Mouse (Mus musculus): ENCODE results near the gene Nppa. TPM values are rescaled to one million over a fixed set of nuclear protein-coding genes. Genes with fewer than 3 reads are reported as not detected.
"Not testable (repeated sequence)": the region's sequence is repeated elsewhere in the genome, so short reads cannot be mapped to it uniquely, and the experiment has no call there.

Nppa gene
- total RNA-seq, 2 experiments from 2014 or later, result 0.43 TPM; not detected in 1

- DNase-seq (ENCODE audit: low spot score in 2 of 2), result no peak
Measured at GRCm38 (mm10) chr4:148009641-148010040, 9.1 kb downstream of the Nppa start.

- no peak for DNase-seq (ENCODE audit: low spot score in 2 of 2)
Measured at GRCm38 (mm10) chr4:148011332-148011731, 10.8 kb downstream of the Nppa start.

GRCm38 (mm10) chr4:148012216-148012615, 11.7 kb downstream of the Nppa start:
- no peak for DNase-seq (ENCODE audit: low spot score in 2 of 2)

GRCm38 (mm10) chr4:148015418-148015817, 14.9 kb downstream of the Nppa start:
- peak; percentile 31 to 38 for DNase-seq (ENCODE audit: low spot score in 2 of 2)

GRCm38 (mm10) chr4:148016981-148017380, 16.5 kb downstream of the Nppa start:
- DNase-seq (ENCODE audit: low spot score in 2 of 2), result no peak

- DNase-seq (ENCODE audit: low spot score in 2 of 2), result no peak
Measured at GRCm38 (mm10) chr4:148018410-148018809, 17.9 kb downstream of the Nppa start.

- no peak for DNase-seq (ENCODE audit: low spot score in 2 of 2)
Measured at GRCm38 (mm10) chr4:148024003-148024402, 23.5 kb downstream of the Nppa start.

- no peak for DNase-seq (ENCODE audit: low spot score in 2 of 2)
Measured at GRCm38 (mm10) chr4:148029297-148029696, 28.8 kb downstream of the Nppa start.

GRCm38 (mm10) chr4:148030506-148030905, 30.0 kb downstream of the Nppa start:
- DNase-seq (ENCODE audit: low spot score in 2 of 2), result no peak

GRCm38 (mm10) chr4:148033858-148034410, 33.4 kb downstream of the Nppa start:
- DNase-seq (ENCODE audit: low spot score in 2 of 2), result no peak

GRCm38 (mm10) chr4:148035440-148035839, 34.9 kb downstream of the Nppa start:
- DNase-seq (ENCODE audit: low spot score in 2 of 2), result no peak

- DNase-seq (ENCODE audit: low spot score in 2 of 2), result no peak
Measured at GRCm38 (mm10) chr4:148038079-148038599, 37.6 kb downstream of the Nppa start.

GRCm38 (mm10) chr4:148038600-148039253, 38.2 kb downstream of the Nppa start, which contains the start of the genes Clcn6 and Mthfr:
Clcn6 (minus strand) TSS chr4:148038821.
Mthfr (plus strand) TSS chr4:148039077.
- peak; percentile 100 for DNase-seq (ENCODE audit: low spot score in 2 of 2)

- DNase-seq (ENCODE audit: low spot score in 2 of 2), result no peak
Measured at GRCm38 (mm10) chr4:148039254-148040028, 38.9 kb downstream of the Nppa start.

- no peak for DNase-seq (ENCODE audit: low spot score in 2 of 2)
Measured at GRCm38 (mm10) chr4:148040029-148040830, 39.7 kb downstream of the Nppa start.

- no peak for DNase-seq (ENCODE audit: low spot score in 2 of 2)
Measured at GRCm38 (mm10) chr4:148040933-148041610, 40.5 kb downstream of the Nppa start.

GRCm38 (mm10) chr4:148041611-148042191, 41.2 kb downstream of the Nppa start:
- no peak for DNase-seq (ENCODE audit: low spot score in 2 of 2)

GRCm38 (mm10) chr4:148043327-148043726, 42.8 kb downstream of the Nppa start:
- DNase-seq (ENCODE audit: low spot score in 2 of 2), result not testable (repeated sequence)

- no peak for DNase-seq (ENCODE audit: low spot score in 2 of 2)
Measured at GRCm38 (mm10) chr4:148044113-148044512, 43.6 kb downstream of the Nppa start.

GRCm38 (mm10) chr4:148046450-148047031, 46.0 kb downstream of the Nppa start:
- DNase-seq (ENCODE audit: low spot score in 2 of 2), result no peak

Data from layer of hippocampus, postnatal 10 days (tissue).